Mouse (Mus musculus) thymus, adult 2 months (tissue): Measurements from ENCODE around the gene Gas2.

Experiments
- CTCF ChIP-seq: fragments of 200-500 bp; IDR thresholded peaks from 2 replicates; pipeline ENCODE4 v1.5.1; 2012; ENCODE audit warnings: mild to moderate bottlenecking, control low read depth, low read length, moderate library complexity, borderline replicate concordance; ENCODE audit not compliant: control insufficient read depth, poor library complexity, insufficient read depth; ENCODE audit errors: extremely low read depth
- POLR2A ChIP-seq: fragments of 200-500 bp; IDR thresholded peaks from 2 replicates; pipeline ENCODE4 v1.6.1; 2012; ENCODE audit warnings: mild to moderate bottlenecking, low read length, control low read depth, moderate library complexity; ENCODE audit not compliant: control insufficient read depth, poor library complexity, insufficient read depth; ENCODE audit errors: extremely low read depth

GRCm38 (mm10) chr7:51940461-51940860, 78.6 kb downstream of the Gas2 start:
- TF ChIP-seq CTCF (no peak), POLR2A (no peak)
